Mouse (Mus musculus) ES-E14 (cell line): ENCODE results near the gene Tmem102. TPM values are rescaled to one million over a fixed set of nuclear protein-coding genes. Genes with fewer than 3 reads are reported as not detected.

Experiments
- DNase-seq: peaks from one replicate; pipeline ENCODE4 v3.0.0-alpha.2; 2013; ENCODE audit warnings: low read depth, low spot score
- H3K27ac ChIP-seq: 2 replicates; pipeline ENCODE4 v1.5.1; 2012; ENCODE audit warnings: low read depth, mild to moderate bottlenecking, low read length, moderate library complexity, mixed read lengths; ENCODE audit not compliant: poor library complexity, insufficient read depth, severe bottlenecking
- H3K36me3 ChIP-seq: 2 replicates; pipeline ENCODE4 v1.6.1; 2012; ENCODE audit warnings: mild to moderate bottlenecking, low read length, moderate library complexity, mixed read lengths; ENCODE audit not compliant: control insufficient read depth, poor library complexity, insufficient read depth, severe bottlenecking
- H3K4me1 ChIP-seq, 2 experiments: fragments of 150-350 bp in 1 of 2; sonication (generic) in 1 of 2; 2 replicates each; pipeline ENCODE4 v1.6.1; 2012; ENCODE audit warnings: low read length in 2 of 2, mild to moderate bottlenecking in 1 of 2, mixed read lengths in 1 of 2; ENCODE audit not compliant: control insufficient read depth in 2 of 2, insufficient read depth in 2 of 2, poor library complexity in 1 of 2
- H3K4me3 ChIP-seq, 2 experiments: fragments of 150-350 bp in 1 of 2; sonication (generic) in 1 of 2; 2 replicates each; pipeline ENCODE4 v1.5.1; 2012; ENCODE audit warnings: low read length in 2 of 2, low read depth in 1 of 2, mild to moderate bottlenecking in 1 of 2, mixed read lengths in 1 of 2; ENCODE audit not compliant: insufficient read depth in 1 of 2, poor library complexity in 1 of 2, severe bottlenecking in 1 of 2
- H3K9ac ChIP-seq: 2 replicates; pipeline ENCODE4 v1.6.1; 2012; ENCODE audit warnings: low read depth, mild to moderate bottlenecking, low read length, mixed read lengths; ENCODE audit not compliant: poor library complexity, insufficient read depth, severe bottlenecking
- H3K9me3 ChIP-seq: fragments of 150-350 bp; sonication (generic); 2 replicates; pipeline ENCODE4 v1.6.1; 2012; ENCODE audit warnings: low read depth, mild to moderate bottlenecking, low read length; ENCODE audit not compliant: control insufficient read depth, insufficient read depth
- CHD2 ChIP-seq: IDR thresholded peaks from 2 replicates; pipeline ENCODE4 v1.6.1; 2014; ENCODE audit warnings: mild to moderate bottlenecking, low read depth, low read length, inconsistent platforms
- HCFC1 ChIP-seq: IDR thresholded peaks from 2 replicates; pipeline ENCODE4 v1.6.1; 2012; ENCODE audit warnings: low read length, inconsistent platforms, borderline replicate concordance; ENCODE audit not compliant: insufficient read depth
- MAFK ChIP-seq: IDR thresholded peaks from 2 replicates; pipeline ENCODE4 v1.6.1; 2014; ENCODE audit warnings: mild to moderate bottlenecking, low read depth, low read length, inconsistent platforms; ENCODE audit not compliant: insufficient read depth
- ZC3H11A ChIP-seq: IDR thresholded peaks from 2 replicates; pipeline ENCODE4 v1.6.1; 2012; ENCODE audit warnings: low read depth, mild to moderate bottlenecking, inconsistent platforms, low read length, borderline replicate concordance
- ZNF384 ChIP-seq: IDR thresholded peaks from 2 replicates; pipeline ENCODE4 v1.6.1; 2012; ENCODE audit warnings: low read depth, low read length, inconsistent platforms
- in situ Hi-C, 2 experiments: fragments of 600-800 bp; cut with MboI; formaldehyde crosslinking; loops; one replicate each; pipeline ENCODE4 v1.15.1; 2025; ENCODE audit warnings: low sequenced_read_pairs in 2 of 2, inconsistent platforms in 1 of 2; ENCODE audit not compliant: unreplicated experiment in 2 of 2
- total RNA-seq: library from RNA; depleted of rRNA; stranded (reverse); fragments of 300-350 nt; gene quantifications from 2 replicates; pipeline ENCODE4 v1.2.3, GENCODE M21; 2012

Tmem102 gene
- total RNA-seq, 1 experiment: 1.3 TPM

- DNase-seq: no peak
- no peaks in the 10 kb centered on the region for H3K9me3 ChIP-seq
- in situ Hi-C loops: no loop called here
- H3K36me3 ChIP-seq: no peaks in the 10 kb centered on the region
- TF ChIP-seq HCFC1: no peak
- no peak for TF ChIP-seq MAFK
- no peak for TF ChIP-seq ZC3H11A
- TF ChIP-seq ZNF384: no peak
- no peak for TF ChIP-seq CHD2
- no peak overlapping the region for H3K27ac ChIP-seq
- H3K9ac ChIP-seq: peak overlapping the region; percentile 77
- peak overlapping the region; percentile 84 to 93 for H3K4me3 ChIP-seq
- peaks cover 0 to 11% of the 10 kb centered on the region in 2 experiments; a peak in 2 of 4 replicates for H3K4me1 ChIP-seq
These were observed 39.3 kb downstream of the Tmem102 start for GRCm38 (mm10) chr11:69766126-69766609.

- peaks cover 0 to 11% of the 10 kb centered on the region in 2 experiments; a peak in 2 of 4 replicates for H3K4me1 ChIP-seq
- DNase-seq: no peak
- H3K36me3 ChIP-seq: no peaks in the 10 kb centered on the region
- TF ChIP-seq ZC3H11A: no peak
- no peak for TF ChIP-seq ZNF384
- TF ChIP-seq HCFC1: no peak
- no peak for TF ChIP-seq CHD2
- TF ChIP-seq MAFK: no peak
- H3K4me3 ChIP-seq: peak within 1 kb of the TSS; percentile 84 to 93
- no peak within 1 kb of the TSS for H3K27ac ChIP-seq
- no peaks in the 10 kb centered on the region for H3K9me3 ChIP-seq
- peak within 1 kb of the TSS; percentile 77 for H3K9ac ChIP-seq
- in situ Hi-C loops: no loop called here
These were observed 40.0 kb downstream of the Tmem102 start, which contains the start of gene Zbtb4 for GRCm38 (mm10) chr11:69765221-69766125. TSS of gene Zbtb4 (plus strand) at chr11:69765912.

GRCm38 (mm10) chr11:69763551-69763950 is 41.9 kb downstream of the Tmem102 start:
- TF ChIP-seq ZNF384 (no peak), ZC3H11A (no peak), MAFK (no peak), HCFC1 (no peak), CHD2 (no peak)
- no peak overlapping the region for H3K4me3 ChIP-seq
- H3K4me1 ChIP-seq: peaks cover 3 to 13% of the 10 kb centered on the region in 2 experiments; a peak in 2 of 4 replicates
- no peak for DNase-seq
- no peak overlapping the region for H3K27ac ChIP-seq
- no peak overlapping the region for H3K9ac ChIP-seq
- in situ Hi-C loops: no loop called here
- H3K36me3 ChIP-seq: no peaks in the 10 kb centered on the region
- H3K9me3 ChIP-seq: no peaks in the 10 kb centered on the region

- DNase-seq: no peak
- Histone ChIP-seq H3K4me1 (peaks cover 3 to 4% of the 10 kb centered on the region in 2 experiments; a peak in 2 of 4 replicates), H3K4me3 (no peak within 1 kb of the TSS), H3K36me3 (no peaks in the 10 kb centered on the region), H3K9me3 (no peaks in the 10 kb centered on the region), H3K9ac (0 out of 2 replicates have a peak within 1 kb of the TSS, but pooled peaks have one; percentile 11), H3K27ac (no peak within 1 kb of the TSS)
- in situ Hi-C loops: no loop called here
- no peak for TF ChIP-seq ZNF384
- no peak for TF ChIP-seq CHD2
- no peak for TF ChIP-seq MAFK
- no peak for TF ChIP-seq ZC3H11A
- TF ChIP-seq HCFC1: no peak
These were observed 43.6 kb downstream of the Tmem102 start, which contains the start of gene Slc35g3 for GRCm38 (mm10) chr11:69761868-69762267. TSS of gene Slc35g3 (minus strand) at chr11:69761968.
